Mouse (Mus musculus) midbrain, embryonic 13.5 days (tissue): Measurements from ENCODE around the gene Ciao2a. TPM values are rescaled to one million over a fixed set of nuclear protein-coding genes. Genes with fewer than 3 reads are reported as not detected.

Source experiments
- polyA plus RNA-seq: library from polyadenylated mRNA; unstranded; fragments of >200 nt; fragmentation: Nextera tagmentation; extraction: Ambion mirVana; gene quantifications from 2 replicates; pipeline ENCODE4 v1.2.1, GENCODE M21; 2015

Ciao2a gene
- polyA plus RNA-seq, 1 experiment from 2014 or later, result 102 TPM

Other genes with a start within 250 kb of the Ciao2a start
- 62.0 and 72.5 TPM in 2 replicates for gene Pclaf, start 236.4 kb upstream of the Ciao2a start, polyA plus RNA-seq
- 31.3 and 32.2 TPM in 2 replicates for gene Trip4, start 217.8 kb upstream of the Ciao2a start, polyA plus RNA-seq
- gene Csnk1g1, start 217.7 kb upstream of the Ciao2a start, polyA plus RNA-seq, result 24.5 and 25.4 TPM in 2 replicates
- gene Ppib, start 66.4 kb upstream of the Ciao2a start, polyA plus RNA-seq, result 338 and 358 TPM in 2 replicates
- 4.0 and 4.9 TPM in 2 replicates for gene Snx22, start 56.9 kb upstream of the Ciao2a start, polyA plus RNA-seq
- gene Snx1, start within 50 bp of the Ciao2a start, polyA plus RNA-seq, result 101 and 104 TPM in 2 replicates
- 1.4 and 2.4 TPM in 2 replicates for gene Dapk2, start 31.6 kb downstream of the Ciao2a start, polyA plus RNA-seq
- gene Herc1, start 223.8 kb downstream of the Ciao2a start, polyA plus RNA-seq, result 49.6 and 52.8 TPM in 2 replicates